Mouse (Mus musculus): ENCODE results near the gene Ap4m1. TPM values are rescaled to one million over a fixed set of nuclear protein-coding genes. Genes with fewer than 3 reads are reported as not detected.

Gene Ap4m1
- polyA plus RNA-seq (2014; fragmentation: Illumina TruSeq; extraction: RNeasy Lipid Tissue Mini Kit (QIAGEN cat#74804); ENCODE audit: low replicate concordance) = 4.4 TPM

GRCm38 (mm10) chr5:138171695-138172491, at the start of gene Ap4m1, which contains the start of gene Mcm7:
TSS of gene Ap4m1 (plus strand) at chr5:138172002.
TSS of gene Mcm7 (minus strand) at chr5:138172422.

GRCm38 (mm10) chr5:138155443-138155976, 16.3 kb upstream of the Ap4m1 start, which contains the start of gene Zfp113:
TSS of gene Zfp113 (minus strand) at chr5:138155744.

GRCm38 (mm10) chr5:138160842-138161665, 10.7 kb upstream of the Ap4m1 start, which contains the start of gene Cops6:
TSS of gene Cops6 (plus strand) at chr5:138161071.

DNA sequence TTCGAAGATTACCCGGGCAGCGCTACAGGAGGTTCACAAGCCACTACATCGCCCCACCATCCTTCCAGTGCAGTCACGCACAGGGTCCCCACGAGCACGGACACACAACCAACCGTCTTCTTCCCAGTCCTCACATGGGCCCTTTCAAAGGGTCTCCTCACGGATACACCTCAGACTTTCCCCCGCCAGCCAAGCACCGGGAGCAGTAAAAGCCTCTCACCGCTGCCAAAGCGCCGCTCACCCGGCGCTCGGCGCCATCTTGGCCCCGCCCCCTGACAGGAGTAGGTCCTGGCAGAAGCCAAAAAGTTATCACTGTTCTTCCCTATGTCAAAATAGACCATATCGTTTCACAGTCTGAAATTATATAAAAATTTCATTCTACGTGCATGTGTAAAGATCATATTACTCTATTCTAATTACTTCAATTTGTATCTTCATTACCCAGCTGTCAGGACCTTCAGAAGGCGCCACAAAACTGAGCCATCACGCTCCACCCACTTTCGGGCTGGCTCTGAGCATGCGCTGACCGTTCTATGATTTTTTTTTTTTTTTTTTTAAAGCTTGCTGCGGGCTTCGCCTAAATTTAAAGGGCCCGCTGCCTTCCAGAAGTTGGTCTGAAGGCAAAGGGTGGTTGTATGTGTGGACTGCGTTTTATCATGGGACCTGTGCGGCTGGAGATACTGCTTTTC, 15.3 kb downstream of the Ap4m1 start, which contains the start of the genes Taf6 and Cnpy4:
Taf6 (minus strand) TSS at position 502 of the 689 bp plus-strand sequence.
Cnpy4 (plus strand) TSS at position 536 of the 689 bp plus-strand sequence.

GRCm38 (mm10) chr5:138193771-138194727, 22.2 kb downstream of the Ap4m1 start, which contains the start of gene Mblac1:
TSS of gene Mblac1 (plus strand) at chr5:138194314.

DNA sequence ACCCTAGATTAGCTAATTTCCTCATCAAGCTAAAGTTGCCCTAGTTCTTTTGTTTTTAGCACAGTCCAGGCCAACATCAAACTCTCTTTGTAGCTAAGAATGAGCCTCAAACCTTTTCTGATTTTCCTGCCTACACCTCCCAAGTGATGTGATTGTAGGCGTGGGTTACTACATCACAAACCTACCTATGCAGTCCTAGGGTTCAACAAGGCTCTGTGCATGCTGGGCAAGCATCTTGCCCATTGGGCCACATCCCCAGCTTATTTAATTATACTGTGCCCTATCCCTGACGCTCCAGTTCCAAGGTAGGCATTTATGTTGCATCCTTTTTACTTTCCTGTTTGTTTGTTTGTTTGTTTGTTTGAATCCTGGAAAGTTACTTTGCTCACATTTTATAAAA, 53.9 kb downstream of the Ap4m1 start, which contains the start of gene Nxpe5:
Nxpe5 (plus strand) TSS at position 199 of the 400 bp plus-strand sequence.

Other genes with a start within 250 kb of the Ap4m1 start
- 0.45 TPM for gene Gjc3, start 208.9 kb upstream of the Ap4m1 start, polyA plus RNA-seq (2014; fragmentation: Illumina TruSeq; extraction: RNeasy Lipid Tissue Mini Kit (QIAGEN cat#74804); ENCODE audit: low replicate concordance)
- gene Azgp1, start 190.5 kb upstream of the Ap4m1 start, polyA plus RNA-seq (2014; fragmentation: Illumina TruSeq; extraction: RNeasy Lipid Tissue Mini Kit (QIAGEN cat#74804); ENCODE audit: low replicate concordance) = 0.37 TPM
- gene Smok3a, start 150.7 kb upstream of the Ap4m1 start, polyA plus RNA-seq (2014; fragmentation: Illumina TruSeq; extraction: RNeasy Lipid Tissue Mini Kit (QIAGEN cat#74804); ENCODE audit: low replicate concordance) = not detected
- not detected for gene Smok3b, start 150.6 kb upstream of the Ap4m1 start, polyA plus RNA-seq (2014; fragmentation: Illumina TruSeq; extraction: RNeasy Lipid Tissue Mini Kit (QIAGEN cat#74804); ENCODE audit: low replicate concordance)
- gene Smok3c, start 118.8 kb upstream of the Ap4m1 start, polyA plus RNA-seq (2014; fragmentation: Illumina TruSeq; extraction: RNeasy Lipid Tissue Mini Kit (QIAGEN cat#74804); ENCODE audit: low replicate concordance) = not detected
- 27.6 TPM for gene Zkscan1, start 86.9 kb upstream of the Ap4m1 start, polyA plus RNA-seq (2014; fragmentation: Illumina TruSeq; extraction: RNeasy Lipid Tissue Mini Kit (QIAGEN cat#74804); ENCODE audit: low replicate concordance)
- gene Zscan21, start 55.1 kb upstream of the Ap4m1 start, polyA plus RNA-seq (2014; fragmentation: Illumina TruSeq; extraction: RNeasy Lipid Tissue Mini Kit (QIAGEN cat#74804); ENCODE audit: low replicate concordance) = 7.8 TPM
- 8.9 TPM for gene Zfp113, start 16.3 kb upstream of the Ap4m1 start, polyA plus RNA-seq (2014; fragmentation: Illumina TruSeq; extraction: RNeasy Lipid Tissue Mini Kit (QIAGEN cat#74804); ENCODE audit: low replicate concordance)
- gene Cops6, start 10.9 kb upstream of the Ap4m1 start, polyA plus RNA-seq (2014; fragmentation: Illumina TruSeq; extraction: RNeasy Lipid Tissue Mini Kit (QIAGEN cat#74804); ENCODE audit: low replicate concordance) = 35.3 TPM
- 7.4 TPM for gene Mcm7, start 420 bp downstream of the Ap4m1 start, polyA plus RNA-seq (2014; fragmentation: Illumina TruSeq; extraction: RNeasy Lipid Tissue Mini Kit (QIAGEN cat#74804); ENCODE audit: low replicate concordance)
- 2.5 TPM for gene Taf6, start 15.4 kb downstream of the Ap4m1 start, polyA plus RNA-seq (2014; fragmentation: Illumina TruSeq; extraction: RNeasy Lipid Tissue Mini Kit (QIAGEN cat#74804); ENCODE audit: low replicate concordance)
- 6.1 TPM for gene Cnpy4, start 15.5 kb downstream of the Ap4m1 start, polyA plus RNA-seq (2014; fragmentation: Illumina TruSeq; extraction: RNeasy Lipid Tissue Mini Kit (QIAGEN cat#74804); ENCODE audit: low replicate concordance)
- 0.33 TPM for gene Mblac1, start 22.3 kb downstream of the Ap4m1 start, polyA plus RNA-seq (2014; fragmentation: Illumina TruSeq; extraction: RNeasy Lipid Tissue Mini Kit (QIAGEN cat#74804); ENCODE audit: low replicate concordance)
- gene Nxpe5, start 53.9 kb downstream of the Ap4m1 start, polyA plus RNA-seq (2014; fragmentation: Illumina TruSeq; extraction: RNeasy Lipid Tissue Mini Kit (QIAGEN cat#74804); ENCODE audit: low replicate concordance) = 0.30 TPM
- 0.71 TPM for gene Lamtor4, start 83.5 kb downstream of the Ap4m1 start, polyA plus RNA-seq (2014; fragmentation: Illumina TruSeq; extraction: RNeasy Lipid Tissue Mini Kit (QIAGEN cat#74804); ENCODE audit: low replicate concordance)
- 1.8 TPM for gene BC037034, start 92.0 kb downstream of the Ap4m1 start, polyA plus RNA-seq (2014; fragmentation: Illumina TruSeq; extraction: RNeasy Lipid Tissue Mini Kit (QIAGEN cat#74804); ENCODE audit: low replicate concordance)
- not detected for gene Gal3st4, start 100.8 kb downstream of the Ap4m1 start, polyA plus RNA-seq (2014; fragmentation: Illumina TruSeq; extraction: RNeasy Lipid Tissue Mini Kit (QIAGEN cat#74804); ENCODE audit: low replicate concordance)
- not detected for gene Gm43720, start 108.0 kb downstream of the Ap4m1 start, polyA plus RNA-seq (2014; fragmentation: Illumina TruSeq; extraction: RNeasy Lipid Tissue Mini Kit (QIAGEN cat#74804); ENCODE audit: low replicate concordance)
- 0.67 TPM for gene Gpc2, start 108.0 kb downstream of the Ap4m1 start, polyA plus RNA-seq (2014; fragmentation: Illumina TruSeq; extraction: RNeasy Lipid Tissue Mini Kit (QIAGEN cat#74804); ENCODE audit: low replicate concordance)
- 0.48 TPM for gene Stag3, start 108.2 kb downstream of the Ap4m1 start, polyA plus RNA-seq (2014; fragmentation: Illumina TruSeq; extraction: RNeasy Lipid Tissue Mini Kit (QIAGEN cat#74804); ENCODE audit: low replicate concordance)
- gene Pvrig, start 170.0 kb downstream of the Ap4m1 start, polyA plus RNA-seq (2014; fragmentation: Illumina TruSeq; extraction: RNeasy Lipid Tissue Mini Kit (QIAGEN cat#74804); ENCODE audit: low replicate concordance) = 1.3 TPM